Mouse (Mus musculus): ENCODE results near the gene Urm1.
A peak's percentile ranks its signal among the peaks of the same experiment; 100 is the strongest.
"Not testable (repeated sequence)": the region's sequence is repeated elsewhere in the genome, so short reads cannot be mapped to it uniquely, and the experiment has no call there.

The Urm1 gene

GRCm38 (mm10) chr2:29820025-29820817 is at the start of gene Urm1:
Gene Urm1, plus strand, starts transcription at chr2:29820075.
- DNase-seq (ENCODE audit: inconsistent age in 2 of 2, low spot score in 1 of 2): peak; percentile 55 to 83

- no peak for DNase-seq (ENCODE audit: inconsistent age in 2 of 2, low spot score in 1 of 2)
These were observed 49.7 kb upstream of the Urm1 start for GRCm38 (mm10) chr2:29770162-29770561.

- DNase-seq (ENCODE audit: inconsistent age in 2 of 2, low spot score in 1 of 2): peak; percentile 70 to 89
These were observed 48.0 kb upstream of the Urm1 start for GRCm38 (mm10) chr2:29771611-29772461.

- no peak for DNase-seq (ENCODE audit: inconsistent age in 2 of 2, low spot score in 1 of 2)
These were observed 46.6 kb upstream of the Urm1 start for GRCm38 (mm10) chr2:29773323-29773722.

- not testable (repeated sequence) for DNase-seq (ENCODE audit: inconsistent age in 2 of 2, low spot score in 1 of 2)
These were observed 38.6 kb upstream of the Urm1 start for GRCm38 (mm10) chr2:29781256-29781655.

- DNase-seq (ENCODE audit: inconsistent age in 2 of 2, low spot score in 1 of 2): no peak
These were observed 35.6 kb upstream of the Urm1 start for GRCm38 (mm10) chr2:29784290-29784689.

- peak; percentile 90 to 98 for DNase-seq (ENCODE audit: inconsistent age in 2 of 2, low spot score in 1 of 2)
These were observed 32.6 kb upstream of the Urm1 start, which contains the start of gene Coq4 for GRCm38 (mm10) chr2:29787104-29787917. Gene Coq4, plus strand, starts transcription at chr2:29787493.

- DNase-seq (ENCODE audit: inconsistent age in 2 of 2, low spot score in 1 of 2): peak; percentile 89 to 96
These were observed 31.8 kb upstream of the Urm1 start, which contains the start of gene Trub2 for GRCm38 (mm10) chr2:29787937-29788681. Gene Trub2, minus strand, starts transcription at chr2:29788502.

- no peak for DNase-seq (ENCODE audit: inconsistent age in 2 of 2, low spot score in 1 of 2)
These were observed 26.9 kb upstream of the Urm1 start for GRCm38 (mm10) chr2:29792772-29793487.

- peak; percentile 96 to 98 for DNase-seq (ENCODE audit: inconsistent age in 2 of 2, low spot score in 1 of 2)
These were observed 17.6 kb upstream of the Urm1 start, which contains the start of gene Slc27a4 for GRCm38 (mm10) chr2:29802075-29802826. Gene Slc27a4, plus strand, starts transcription at chr2:29802634.

GRCm38 (mm10) chr2:29802827-29803201 is 17.1 kb upstream of the Urm1 start:
- DNase-seq (ENCODE audit: inconsistent age in 2 of 2, low spot score in 1 of 2): no peak

- peak in 1 of 2 experiments; percentile 70 for DNase-seq (ENCODE audit: inconsistent age in 2 of 2, low spot score in 1 of 2)
These were observed 16.5 kb upstream of the Urm1 start for GRCm38 (mm10) chr2:29803400-29803831.

GRCm38 (mm10) chr2:29815678-29816371 is 4.0 kb upstream of the Urm1 start:
- no peak for DNase-seq (ENCODE audit: inconsistent age in 2 of 2, low spot score in 1 of 2)

GRCm38 (mm10) chr2:29817426-29818232 is 2.2 kb upstream of the Urm1 start:
- DNase-seq (ENCODE audit: inconsistent age in 2 of 2, low spot score in 1 of 2): peak; percentile 83 to 96

GRCm38 (mm10) chr2:29819363-29819762 is 512 bp upstream of the Urm1 start:
- DNase-seq (ENCODE audit: inconsistent age in 2 of 2, low spot score in 1 of 2): no peak

- no peak for DNase-seq (ENCODE audit: inconsistent age in 2 of 2, low spot score in 1 of 2)
These were observed 6.5 kb downstream of the Urm1 start for GRCm38 (mm10) chr2:29826318-29826925.

Data from adrenal gland, adult (tissue).